Mouse (Mus musculus) MN1 (cell line): Measurements from ENCODE around the gene Ferd3l.

Experiments
- DNase-seq: peaks from one replicate; pipeline ENCODE4 v3.0.0-alpha.2; 2016; ENCODE audit warnings: low spot score

Ferd3l gene

GRCm38 (mm10) chr12:33965661-33966360, 37.6 kb downstream of the Ferd3l start:
- no peak for DNase-seq

- peak; percentile 13 for DNase-seq
Measured at GRCm38 (mm10) chr12:33966490-33967415, 38.5 kb downstream of the Ferd3l start.

GRCm38 (mm10) chr12:33967514-33967913, 39.3 kb downstream of the Ferd3l start:
- DNase-seq, result no peak

GRCm38 (mm10) chr12:33968041-33968897, 40.0 kb downstream of the Ferd3l start:
- no peak for DNase-seq

- no peak for DNase-seq
Measured at GRCm38 (mm10) chr12:33968898-33969178, 40.6 kb downstream of the Ferd3l start.
